Mouse (Mus musculus) liver, postnatal 0 days (tissue): ENCODE results near the gene Eif2s2. TPM values are rescaled to one million over a fixed set of nuclear protein-coding genes. Genes with fewer than 3 reads are reported as not detected.

Source experiments
- ATAC-seq: fragments of 200-750 bp; cut with Nextera tagmentation; 2 replicates; pipeline ENCODE4 v1.8.0; 2017; ENCODE audit warnings: mild to moderate bottlenecking, moderate library complexity
- DNase-seq: peaks from one replicate; pipeline ENCODE4 v3.0.0-alpha.2; 2016
- H3K27ac ChIP-seq: fragments of 300-500 bp; sonication (generic); 2 replicates; pipeline ENCODE4 v1.5.1; 2014; ENCODE audit warnings: antibody characterized with exemption, moderate library complexity, mild to moderate bottlenecking, low read depth
- H3K27me3 ChIP-seq: fragments of 300-500 bp; sonication (generic); 2 replicates; pipeline ENCODE4 v1.6.1; 2014; ENCODE audit warnings: low read length, control low read depth, mixed read lengths; ENCODE audit not compliant: insufficient read depth
- H3K36me3 ChIP-seq: fragments of 300-500 bp; sonication (generic); replicated peaks from 2 replicates; pipeline ENCODE4 v1.6.1; 2014; ENCODE audit warnings: mild to moderate bottlenecking, control low read depth, low read length, moderate library complexity, mixed read lengths; ENCODE audit not compliant: insufficient read depth
- H3K4me1 ChIP-seq: fragments of 300-500 bp; sonication (generic); 2 replicates; pipeline ENCODE4 v1.6.1; 2014; ENCODE audit warnings: antibody characterized with exemption, mild to moderate bottlenecking, control low read depth; ENCODE audit not compliant: insufficient read depth
- H3K4me2 ChIP-seq: fragments of 300-500 bp; sonication (generic); 2 replicates; pipeline ENCODE4 v1.6.1; 2014; ENCODE audit warnings: low read depth, mild to moderate bottlenecking, low read length, moderate library complexity, mixed read lengths
- H3K4me3 ChIP-seq: fragments of 300-500 bp; sonication (generic); 2 replicates; pipeline ENCODE4 v1.5.1; 2014; ENCODE audit warnings: low read depth, low read length
- H3K9ac ChIP-seq: fragments of 300-500 bp; sonication (generic); replicated peaks from 2 replicates; pipeline ENCODE4 v1.6.1; 2014; ENCODE audit warnings: mild to moderate bottlenecking, moderate library complexity
- H3K9me3 ChIP-seq: fragments of 300-500 bp; sonication (generic); 2 replicates; pipeline ENCODE4 v1.6.1; 2016; ENCODE audit warnings: mild to moderate bottlenecking, control low read depth, low read length, mixed read lengths
- CTCF ChIP-seq: sonication (generic); IDR thresholded peaks from 2 replicates; pipeline ENCODE4 v1.5.1; 2016; ENCODE audit warnings: antibody characterized with exemption, low read depth
- EP300 ChIP-seq: IDR thresholded peaks from 2 replicates; pipeline ENCODE4 v1.6.1; 2016; ENCODE audit warnings: antibody characterized with exemption, low read depth, mild to moderate bottlenecking
- WGBS: fragments of 180-500 bp; shearing (Covaris S2); extraction: QIAGEN DNeasy Blood & Tissue Kit; methylation state at CpG from one replicate; pipeline ENCODE4 v1.1.7; 2014; ENCODE audit not compliant: insufficient replicate concordance; 5-methylcytosine and 5-hydroxymethylcytosine counted together
- polyA plus RNA-seq: library from polyadenylated mRNA; unstranded; fragments of >200 nt; fragmentation: Nextera tagmentation; extraction: Ambion mirVana; gene quantifications from 2 replicates; pipeline ENCODE4 v1.2.1, GENCODE M21; 2015

Eif2s2 gene
- polyA plus RNA-seq, 1 experiment from 2014 or later: 57.9 TPM

DNA sequence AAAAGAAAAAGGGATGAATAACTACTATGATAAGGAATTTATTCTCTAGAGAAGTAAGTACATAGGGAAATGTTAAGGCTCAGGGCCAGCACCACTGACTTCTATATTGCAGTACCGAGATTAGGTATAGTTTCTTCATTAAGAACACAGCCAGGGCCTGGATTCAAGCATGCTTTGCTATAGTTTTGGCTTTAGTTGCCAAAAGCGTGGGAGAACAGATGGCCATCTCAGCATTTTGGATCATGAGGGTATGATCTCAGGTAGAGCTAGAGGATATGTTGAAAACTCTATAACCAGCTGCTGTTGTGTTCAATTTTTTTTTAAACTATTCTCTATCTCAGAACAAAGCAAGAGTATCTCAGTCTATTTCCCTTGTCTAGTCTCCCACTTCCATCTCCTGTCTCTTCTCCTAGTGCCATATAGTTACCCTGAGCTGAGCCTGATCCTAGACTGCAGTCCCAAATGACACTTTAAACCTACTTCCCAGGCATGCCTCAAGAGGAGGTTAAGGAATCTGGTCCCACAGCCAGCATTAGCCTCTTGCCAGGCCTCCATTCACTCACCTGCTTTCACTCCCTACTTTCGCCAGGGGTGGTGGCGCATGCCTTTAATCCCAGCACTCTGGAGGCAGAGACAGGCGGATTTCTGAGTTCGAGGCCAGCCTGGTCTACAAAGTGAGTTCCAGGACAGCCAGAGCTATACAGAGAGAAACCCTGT lies 58.4 kb downstream of the Eif2s2 start:
- ATAC-seq (no peak), DNase-seq (no peak)
- Histone ChIP-seq H3K27me3 (no peaks in the 10 kb centered on the region), H3K36me3 (peaks cover 4% of the 10 kb centered on the region; the same call in 1 of the 2 replicates), H3K9me3 (no peaks in the 10 kb centered on the region), H3K4me3 (no peak overlapping the region), H3K9ac (no peak overlapping the region), H3K27ac (no peak overlapping the region), H3K4me2 (no peak overlapping the region), H3K4me1 (peaks cover 6% of the 10 kb centered on the region; the same call in 1 of the 2 replicates)
- TF ChIP-seq CTCF (no peak), EP300 (no peak)
- WGBS: 95% methylated on average over 6 of the region's 6 CpGs

GRCm38 (mm10) chr2:154832471-154832870 lies 60.3 kb downstream of the Eif2s2 start:
- H3K4me1 ChIP-seq: peaks cover 6% of the 10 kb centered on the region
- no peak overlapping the region for H3K4me2 ChIP-seq
- H3K27ac ChIP-seq: no peak overlapping the region
- ATAC-seq (no peak), DNase-seq (no peak)
- no peak overlapping the region for H3K4me3 ChIP-seq
- no peaks in the 10 kb centered on the region for H3K9me3 ChIP-seq
- peaks cover 4% of the 10 kb centered on the region; the same call in 1 of the 2 replicates for H3K36me3 ChIP-seq
- no peak for TF ChIP-seq EP300
- TF ChIP-seq CTCF: no peak
- H3K9ac ChIP-seq: no peak overlapping the region
- WGBS: 63% methylated on average over 4 of the region's 4 CpGs
- H3K27me3 ChIP-seq: no peaks in the 10 kb centered on the region

GRCm38 (mm10) chr2:154827521-154827920 lies 65.2 kb downstream of the Eif2s2 start:
- Histone ChIP-seq H3K9me3 (no peaks in the 10 kb centered on the region), H3K9ac (no peak overlapping the region), H3K4me3 (no peak overlapping the region), H3K27me3 (no peaks in the 10 kb centered on the region), H3K4me1 (peaks cover 3% of the 10 kb centered on the region), H3K4me2 (no peak overlapping the region), H3K36me3 (0 out of 2 replicates have a peak, but pooled peaks cover 7% of the 10 kb centered on the region), H3K27ac (no peak overlapping the region)
- ATAC-seq (no peak), DNase-seq (no peak)
- WGBS: 81% methylated on average over 4 of the region's 4 CpGs
- TF ChIP-seq CTCF (no peak), EP300 (no peak)

DNA sequence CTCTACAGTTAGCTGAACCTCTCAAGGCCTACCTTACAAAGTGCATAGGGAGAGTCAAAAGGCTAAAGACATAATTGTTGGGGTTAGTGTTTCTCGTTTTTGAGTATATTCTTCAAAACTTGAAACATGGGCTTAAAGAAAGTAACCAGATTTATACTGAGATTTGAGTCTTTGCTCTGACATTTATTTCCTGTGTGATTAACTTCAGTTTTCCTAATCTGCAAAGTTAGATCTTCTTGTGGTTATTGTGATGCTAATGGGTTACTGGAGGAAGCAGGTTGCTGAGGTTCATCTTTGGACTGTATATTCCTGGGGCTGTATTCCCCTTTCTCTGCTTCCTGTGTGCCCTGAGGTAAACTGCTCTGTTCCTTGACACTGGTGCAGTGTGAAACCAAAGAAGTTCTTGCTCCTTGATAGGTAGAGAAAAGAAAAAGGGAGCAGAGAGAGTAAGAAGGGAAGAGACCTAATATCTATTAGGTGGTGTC lies 66.6 kb downstream of the Eif2s2 start:
- peaks cover 11% of the 10 kb centered on the region; the same call in 1 of the 2 replicates for H3K36me3 ChIP-seq
- no peaks in the 10 kb centered on the region for H3K27me3 ChIP-seq
- no peak for ATAC-seq
- no peak overlapping the region for H3K4me3 ChIP-seq
- H3K9me3 ChIP-seq: no peaks in the 10 kb centered on the region
- no peak for DNase-seq
- 80% methylated on average over 1 of the region's 1 CpGs for WGBS
- no peaks in the 10 kb centered on the region; the same call in 1 of the 2 replicates for H3K4me1 ChIP-seq
- no peak overlapping the region for H3K27ac ChIP-seq
- H3K9ac ChIP-seq: no peak overlapping the region
- TF ChIP-seq EP300 (no peak), CTCF (no peak)
- H3K4me2 ChIP-seq: no peak overlapping the region

Other genes with a start within 250 kb of the Eif2s2 start
- gene Chmp4b, start 241.2 kb downstream of the Eif2s2 start, polyA plus RNA-seq: 11.9 and 13.1 TPM in 2 replicates
- not detected in 2 replicates for gene Gm14214, start 122.9 kb downstream of the Eif2s2 start, polyA plus RNA-seq
- 10.0 and 12.1 TPM in 2 replicates for gene Raly, start 101.8 kb downstream of the Eif2s2 start, polyA plus RNA-seq
- 0.31 TPM in 1 of 2 replicates, not detected in the other for gene a, start 101.5 kb downstream of the Eif2s2 start, polyA plus RNA-seq
- gene Gm14226, start 125.3 kb upstream of the Eif2s2 start, polyA plus RNA-seq: 0.78 and 1.0 TPM in 2 replicates
- 224 and 247 TPM in 2 replicates for gene Ahcy, start 181.6 kb upstream of the Eif2s2 start, polyA plus RNA-seq
- 10.6 and 12.7 TPM in 2 replicates for gene Itch, start 240.6 kb upstream of the Eif2s2 start, polyA plus RNA-seq